Mouse (Mus musculus): ENCODE data around the gene Cyp17a1. TPM values are rescaled to one million over a fixed set of nuclear protein-coding genes. Genes with fewer than 3 reads are reported as not detected.
A peak's percentile ranks its signal among the peaks of the same experiment; 100 is the strongest.

Cyp17a1 gene
- polyA plus RNA-seq, 1 experiment from 2014 or later: 0.09 TPM

DNA sequence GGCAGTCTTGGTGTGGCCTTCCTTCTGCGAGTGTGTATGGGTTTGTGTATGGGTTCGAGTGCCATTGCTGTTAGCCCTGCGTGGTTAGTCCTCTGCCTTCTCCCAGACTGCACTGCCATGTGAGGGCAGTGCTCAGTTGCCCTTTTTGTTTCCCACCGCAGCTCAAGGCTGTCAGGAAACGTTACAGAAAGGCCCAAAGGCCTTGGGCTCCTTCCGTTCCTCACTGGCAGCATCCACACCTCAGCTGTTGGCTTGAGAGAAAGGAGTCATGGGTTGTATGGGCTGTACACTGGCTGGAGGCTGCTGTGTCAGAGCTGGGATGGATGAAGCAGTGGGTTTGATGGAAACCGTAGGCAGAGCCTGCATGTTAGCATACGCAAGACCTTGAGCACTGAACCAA lies 32.2 kb downstream of the Cyp17a1 start:
- Histone ChIP-seq H3K4me1 (ENCODE audit: control insufficient read depth, insufficient read depth, low read length) (peaks cover 62% of the 10 kb centered on the region), H3K36me3 (ENCODE audit: control insufficient read depth, insufficient read depth, low read length) (peaks cover 3% of the 10 kb centered on the region; the same call in 1 of the 2 replicates), H3K9me3 (replicated peaks; ENCODE audit: control insufficient read depth, low read length) (no peaks in the 10 kb centered on the region), H3K9ac (ENCODE audit: low read length) (peak overlapping the region; percentile 23; the same call in 1 of the 2 replicates), H3K4me2 (ENCODE audit: low read depth, low read length) (no peak overlapping the region), H3K4me3 (replicated peaks; ENCODE audit: low read length) (no peak overlapping the region), H3K27me3 (ENCODE audit: control insufficient read depth, insufficient read depth, low read length) (no peaks in the 10 kb centered on the region), H3K27ac (ENCODE audit: low read length) (peak overlapping the region; percentile 96)
- 84% methylated on average over 8 of the region's 8 CpGs for WGBS
- no peak for ATAC-seq (ENCODE audit: insufficient read depth, low FRiP score)

DNA sequence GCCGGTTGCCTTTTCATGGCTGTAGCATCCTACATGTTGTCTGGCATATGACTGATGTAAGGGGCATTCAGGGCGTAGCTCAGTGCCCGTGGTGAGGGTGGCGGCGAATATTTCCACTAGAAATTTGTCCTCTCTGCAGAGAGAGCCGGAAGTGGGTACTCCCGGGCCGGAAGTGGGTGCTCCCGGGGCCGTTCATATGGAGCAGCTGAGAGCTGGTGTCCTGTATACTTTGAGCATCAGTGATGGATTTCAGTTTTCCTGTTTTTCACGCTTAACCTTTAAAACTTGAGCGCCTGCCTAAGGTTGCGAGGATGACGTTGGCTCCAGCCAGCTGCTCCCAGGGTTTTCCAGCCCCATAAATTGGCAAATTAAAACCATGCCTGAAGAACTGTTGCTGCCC lies 33.5 kb downstream of the Cyp17a1 start:
- WGBS: 79% methylated on average over 14 of the region's 14 CpGs
- peaks cover 3% of the 10 kb centered on the region; the same call in 1 of the 2 replicates for H3K36me3 ChIP-seq (ENCODE audit: control insufficient read depth, insufficient read depth, low read length)
- no peaks in the 10 kb centered on the region for H3K27me3 ChIP-seq (ENCODE audit: control insufficient read depth, insufficient read depth, low read length)
- ATAC-seq (ENCODE audit: insufficient read depth, low FRiP score): no peak
- peaks cover 49% of the 10 kb centered on the region for H3K4me1 ChIP-seq (ENCODE audit: control insufficient read depth, insufficient read depth, low read length)
- H3K27ac ChIP-seq (ENCODE audit: low read length): no peak overlapping the region
- H3K4me2 ChIP-seq (ENCODE audit: low read depth, low read length): no peak overlapping the region
- no peak overlapping the region for H3K9ac ChIP-seq (ENCODE audit: low read length)
- H3K9me3 ChIP-seq (replicated peaks; ENCODE audit: control insufficient read depth, low read length): no peaks in the 10 kb centered on the region
- no peak overlapping the region for H3K4me3 ChIP-seq (replicated peaks; ENCODE audit: low read length)

DNA sequence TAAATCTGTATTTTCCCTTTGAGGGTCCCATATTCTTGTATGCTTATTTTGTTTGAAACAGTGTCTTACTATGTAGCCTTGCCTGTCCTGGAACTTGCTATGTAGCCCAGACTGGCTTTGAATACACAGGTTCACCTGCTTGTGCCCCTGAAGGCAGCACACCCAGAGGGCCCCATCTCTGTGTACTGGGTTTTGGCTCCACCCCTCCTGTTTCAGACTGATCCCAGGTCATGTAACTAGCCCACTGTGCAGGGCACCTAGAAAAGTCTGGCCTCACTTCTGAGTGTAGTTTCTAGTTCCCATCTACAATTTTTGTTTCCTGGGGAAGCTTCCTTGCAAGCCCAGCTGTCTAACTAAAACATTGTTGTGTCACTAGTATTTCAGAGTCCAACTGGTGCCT lies 33.9 kb downstream of the Cyp17a1 start:
- ATAC-seq (ENCODE audit: insufficient read depth, low FRiP score): no peak
- Histone ChIP-seq H3K4me3 (replicated peaks; ENCODE audit: low read length) (no peak overlapping the region), H3K27ac (ENCODE audit: low read length) (no peak overlapping the region), H3K9me3 (replicated peaks; ENCODE audit: control insufficient read depth, low read length) (no peaks in the 10 kb centered on the region), H3K4me1 (ENCODE audit: control insufficient read depth, insufficient read depth, low read length) (peaks cover 45% of the 10 kb centered on the region), H3K9ac (ENCODE audit: low read length) (no peak overlapping the region), H3K36me3 (ENCODE audit: control insufficient read depth, insufficient read depth, low read length) (no peaks in the 10 kb centered on the region; the same call in 1 of the 2 replicates), H3K27me3 (ENCODE audit: control insufficient read depth, insufficient read depth, low read length) (no peaks in the 10 kb centered on the region), H3K4me2 (ENCODE audit: low read depth, low read length) (no peak overlapping the region)

DNA sequence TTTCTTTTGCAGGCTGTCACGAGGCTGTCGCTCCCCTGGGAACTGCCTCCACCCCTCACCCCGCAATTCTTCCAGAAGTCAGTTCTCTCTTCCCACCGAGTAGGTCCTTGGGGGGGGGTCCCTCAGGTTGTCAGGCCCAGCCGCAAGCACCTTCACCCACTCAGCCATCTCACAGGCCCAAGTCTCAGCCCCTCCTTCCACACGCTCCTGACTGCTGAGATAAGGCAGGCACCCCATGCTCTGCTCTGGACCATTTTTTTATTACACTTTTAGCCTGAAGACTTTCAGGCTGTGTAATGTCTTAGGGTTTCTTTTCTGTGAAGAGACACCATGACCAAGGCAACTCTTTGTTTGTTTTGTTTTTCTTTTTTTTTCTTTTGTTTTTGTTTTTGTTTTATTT lies 35.4 kb downstream of the Cyp17a1 start:
- H3K9ac ChIP-seq (ENCODE audit: low read length): no peak overlapping the region
- no peaks in the 10 kb centered on the region for H3K9me3 ChIP-seq (replicated peaks; ENCODE audit: control insufficient read depth, low read length)
- no peak overlapping the region for H3K4me2 ChIP-seq (ENCODE audit: low read depth, low read length)
- no peak overlapping the region for H3K27ac ChIP-seq (ENCODE audit: low read length)
- no peaks in the 10 kb centered on the region for H3K27me3 ChIP-seq (ENCODE audit: control insufficient read depth, insufficient read depth, low read length)
- peaks cover 32% of the 10 kb centered on the region for H3K4me1 ChIP-seq (ENCODE audit: control insufficient read depth, insufficient read depth, low read length)
- ATAC-seq (ENCODE audit: insufficient read depth, low FRiP score): no peak
- 71% methylated on average over 6 of the region's 6 CpGs for WGBS
- no peak overlapping the region for H3K4me3 ChIP-seq (replicated peaks; ENCODE audit: low read length)
- no peaks in the 10 kb centered on the region; the same call in 1 of the 2 replicates for H3K36me3 ChIP-seq (ENCODE audit: control insufficient read depth, insufficient read depth, low read length)

DNA sequence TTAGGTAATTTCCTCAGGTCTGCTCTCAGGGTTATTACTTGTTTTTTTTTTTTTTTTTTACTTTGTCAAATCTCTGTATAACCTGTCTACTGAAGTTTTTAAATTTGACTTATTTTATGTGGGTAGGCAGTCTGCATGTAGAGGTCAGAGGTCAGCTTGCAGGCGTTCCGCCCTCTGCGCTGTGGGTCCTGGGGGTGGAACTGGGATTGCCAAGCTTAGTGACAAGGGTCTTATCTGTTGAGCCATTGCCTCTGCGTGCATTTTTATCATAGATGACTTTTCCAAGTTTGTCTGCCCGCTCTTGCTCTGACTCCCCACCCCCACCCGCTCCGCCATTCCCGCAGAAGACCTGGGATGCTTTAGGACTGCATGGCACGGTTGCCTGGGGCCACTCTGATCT lies 37.2 kb downstream of the Cyp17a1 start:
- peaks cover 14% of the 10 kb centered on the region for H3K4me1 ChIP-seq (ENCODE audit: control insufficient read depth, insufficient read depth, low read length)
- H3K27ac ChIP-seq (ENCODE audit: low read length): 0 out of 2 replicates have a peak overlapping the region, but pooled peaks have one; percentile 8
- no peaks in the 10 kb centered on the region for H3K27me3 ChIP-seq (ENCODE audit: control insufficient read depth, insufficient read depth, low read length)
- no peaks in the 10 kb centered on the region; the same call in 1 of the 2 replicates for H3K36me3 ChIP-seq (ENCODE audit: control insufficient read depth, insufficient read depth, low read length)
- 42% methylated on average over 9 of the region's 9 CpGs for WGBS
- H3K9me3 ChIP-seq (replicated peaks; ENCODE audit: control insufficient read depth, low read length): no peaks in the 10 kb centered on the region
- ATAC-seq (ENCODE audit: insufficient read depth, low FRiP score): peak; percentile 44; the same call in 1 of the 2 replicates
- H3K4me3 ChIP-seq (replicated peaks; ENCODE audit: low read length): no peak overlapping the region
- H3K9ac ChIP-seq (ENCODE audit: low read length): no peak overlapping the region
- no peak overlapping the region for H3K4me2 ChIP-seq (ENCODE audit: low read depth, low read length)

DNA sequence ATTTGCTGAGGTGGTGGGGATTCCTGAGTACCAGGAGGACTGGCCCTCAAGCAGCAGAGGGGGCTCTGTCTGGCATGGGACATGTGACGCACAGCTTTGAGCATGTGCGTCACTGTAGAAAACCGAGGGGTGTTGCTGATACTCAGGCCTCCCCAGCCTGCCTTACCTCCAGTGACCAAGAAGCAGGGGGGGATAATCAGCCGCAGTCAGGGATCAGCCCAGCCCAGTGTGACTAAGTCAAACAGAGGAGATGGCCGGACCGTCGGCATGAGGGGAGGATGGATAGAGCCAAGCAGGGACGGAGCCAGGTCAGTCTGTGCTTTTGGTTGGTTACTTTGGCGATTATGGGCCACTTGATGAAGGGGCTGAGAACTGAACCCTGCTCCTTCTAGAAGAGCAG lies 41.3 kb downstream of the Cyp17a1 start:
- Histone ChIP-seq H3K9ac (ENCODE audit: low read length) (no peak overlapping the region), H3K4me2 (ENCODE audit: low read depth, low read length) (no peak overlapping the region), H3K4me1 (ENCODE audit: control insufficient read depth, insufficient read depth, low read length) (peaks cover 12% of the 10 kb centered on the region), H3K27ac (ENCODE audit: low read length) (no peak overlapping the region), H3K9me3 (replicated peaks; ENCODE audit: control insufficient read depth, low read length) (no peaks in the 10 kb centered on the region), H3K36me3 (ENCODE audit: control insufficient read depth, insufficient read depth, low read length) (no peaks in the 10 kb centered on the region; the same call in 1 of the 2 replicates), H3K27me3 (ENCODE audit: control insufficient read depth, insufficient read depth, low read length) (no peaks in the 10 kb centered on the region), H3K4me3 (replicated peaks; ENCODE audit: low read length) (no peak overlapping the region)
- WGBS: 74% methylated on average over 9 of the region's 9 CpGs
- no peak for ATAC-seq (ENCODE audit: insufficient read depth, low FRiP score)

DNA sequence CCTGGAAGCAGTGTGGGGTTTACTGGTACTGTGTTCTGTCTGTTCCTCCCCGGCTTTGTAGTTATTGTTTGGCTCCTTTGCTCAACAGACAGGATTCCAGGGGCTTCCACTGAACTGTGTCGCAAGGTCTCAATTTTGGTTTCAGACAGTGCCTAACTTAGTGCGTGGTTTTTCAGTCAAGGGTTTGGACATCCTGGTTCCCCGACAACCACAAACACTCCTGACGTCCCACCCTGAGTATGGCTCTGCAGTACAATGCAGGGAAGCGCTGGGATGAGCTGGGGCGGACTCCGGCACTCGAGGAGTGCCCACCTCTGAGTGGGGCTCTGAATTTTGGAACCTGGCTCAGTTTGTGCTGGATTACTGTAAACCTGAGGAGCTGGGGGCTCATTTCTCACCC lies 43.2 kb downstream of the Cyp17a1 start:
- WGBS: 76% methylated on average over 9 of the region's 9 CpGs
- H3K9ac ChIP-seq (ENCODE audit: low read length): no peak overlapping the region
- no peaks in the 10 kb centered on the region; the same call in 1 of the 2 replicates for H3K36me3 ChIP-seq (ENCODE audit: control insufficient read depth, insufficient read depth, low read length)
- no peak overlapping the region; the same call in 1 of the 2 replicates for H3K27ac ChIP-seq (ENCODE audit: low read length)
- no peaks in the 10 kb centered on the region for H3K27me3 ChIP-seq (ENCODE audit: control insufficient read depth, insufficient read depth, low read length)
- peaks cover 6% of the 10 kb centered on the region; the same call in 1 of the 2 replicates for H3K4me1 ChIP-seq (ENCODE audit: control insufficient read depth, insufficient read depth, low read length)
- no peak overlapping the region for H3K4me3 ChIP-seq (replicated peaks; ENCODE audit: low read length)
- no peak for ATAC-seq (ENCODE audit: insufficient read depth, low FRiP score)
- H3K4me2 ChIP-seq (ENCODE audit: low read depth, low read length): no peak overlapping the region
- H3K9me3 ChIP-seq (replicated peaks; ENCODE audit: control insufficient read depth, low read length): no peaks in the 10 kb centered on the region

DNA sequence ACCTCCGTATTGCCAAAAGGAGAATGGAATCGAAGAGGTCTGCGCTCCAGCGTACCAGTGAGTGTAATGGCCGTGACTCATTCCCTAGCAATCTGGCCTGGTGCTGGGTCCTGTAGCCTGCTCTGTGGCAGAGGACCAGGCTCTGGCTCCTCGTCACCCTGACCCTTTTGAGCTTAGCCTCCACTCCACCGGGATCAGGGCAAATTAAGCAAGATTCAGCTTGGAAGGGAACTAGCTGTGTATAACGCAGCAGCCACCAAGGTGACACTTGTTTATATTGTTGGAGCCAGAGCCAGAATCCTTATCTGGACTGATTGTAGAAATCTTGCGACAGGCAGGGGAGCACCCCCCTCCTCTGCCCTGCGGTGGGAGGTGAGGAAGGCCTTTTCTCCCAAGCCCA lies 44.6 kb downstream of the Cyp17a1 start:
- H3K4me1 ChIP-seq (ENCODE audit: control insufficient read depth, insufficient read depth, low read length): peaks cover 20% of the 10 kb centered on the region; the same call in 1 of the 2 replicates
- no peak overlapping the region for H3K4me3 ChIP-seq (replicated peaks; ENCODE audit: low read length)
- 58% methylated on average over 10 of the region's 10 CpGs for WGBS

DNA sequence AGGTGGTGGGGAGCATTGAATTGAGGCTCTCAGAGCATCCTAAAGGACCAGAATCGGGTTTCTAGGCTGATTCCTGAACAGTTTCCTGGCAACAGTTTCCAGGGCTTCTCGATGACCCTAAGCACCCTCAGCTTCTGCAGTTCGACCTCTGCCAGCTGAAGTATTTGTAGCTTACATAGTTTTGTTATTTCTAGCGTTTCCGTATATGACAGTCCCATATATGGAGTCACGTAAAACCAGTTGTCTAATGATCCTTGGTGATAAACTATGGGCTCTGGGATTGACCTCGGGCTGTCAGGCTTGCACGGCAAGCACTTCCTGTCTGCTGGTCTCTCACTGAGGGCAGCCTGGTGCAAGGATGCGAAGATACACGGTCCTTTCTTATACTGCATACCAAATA lies 47.5 kb downstream of the Cyp17a1 start:
- WGBS: 52% methylated on average over 10 of the region's 10 CpGs
- Histone ChIP-seq H3K4me1 (ENCODE audit: control insufficient read depth, insufficient read depth, low read length) (peaks cover 46% of the 10 kb centered on the region), H3K27ac (ENCODE audit: low read length) (no peak overlapping the region), H3K9me3 (replicated peaks; ENCODE audit: control insufficient read depth, low read length) (no peaks in the 10 kb centered on the region), H3K9ac (ENCODE audit: low read length) (no peak overlapping the region), H3K36me3 (ENCODE audit: control insufficient read depth, insufficient read depth, low read length) (no peaks in the 10 kb centered on the region; the same call in 1 of the 2 replicates), H3K4me3 (replicated peaks; ENCODE audit: low read length) (no peak overlapping the region), H3K4me2 (ENCODE audit: low read depth, low read length) (no peak overlapping the region), H3K27me3 (ENCODE audit: control insufficient read depth, insufficient read depth, low read length) (no peaks in the 10 kb centered on the region)
- ATAC-seq (ENCODE audit: insufficient read depth, low FRiP score): no peak

More for the DNA sequence above, 44.6 kb downstream of the Cyp17a1 start:
- Histone ChIP-seq H3K9ac (ENCODE audit: low read length) (no peak overlapping the region), H3K27ac (ENCODE audit: low read length) (no peak overlapping the region), H3K4me2 (ENCODE audit: low read depth, low read length) (no peak overlapping the region), H3K9me3 (replicated peaks; ENCODE audit: control insufficient read depth, low read length) (no peaks in the 10 kb centered on the region), H3K36me3 (ENCODE audit: control insufficient read depth, insufficient read depth, low read length) (no peaks in the 10 kb centered on the region; the same call in 1 of the 2 replicates), H3K27me3 (ENCODE audit: control insufficient read depth, insufficient read depth, low read length) (no peaks in the 10 kb centered on the region)
- no peak for ATAC-seq (ENCODE audit: insufficient read depth, low FRiP score)
